Mouse (Mus musculus) fat pad, adult 2 months (tissue): Measurements from ENCODE around the gene Elmsan1.

Source experiments
- DNase-seq: peaks from one replicate; pipeline ENCODE4 v3.0.0-alpha.2; 2011; ENCODE audit warnings: low read depth, low spot score; ENCODE audit errors: extremely low read depth

Elmsan1 gene

GRCm38 (mm10) chr12:84153414-84153813 lies 65.3 kb downstream of the Elmsan1 start:
- no peak for DNase-seq

GRCm38 (mm10) chr12:84152352-84153190 lies 66.1 kb downstream of the Elmsan1 start:
- DNase-seq = no peak

GRCm38 (mm10) chr12:84151911-84152310 lies 66.8 kb downstream of the Elmsan1 start:
- no peak for DNase-seq

GRCm38 (mm10) chr12:84150976-84151375 lies 67.7 kb downstream of the Elmsan1 start:
- DNase-seq = no peak

GRCm38 (mm10) chr12:84149971-84150370 lies 68.7 kb downstream of the Elmsan1 start:
- no peak for DNase-seq

- no peak for DNase-seq
Measured at GRCm38 (mm10) chr12:84148622-84149012, 70.1 kb downstream of the Elmsan1 start.

GRCm38 (mm10) chr12:84147954-84148621 lies 70.6 kb downstream of the Elmsan1 start, which contains the start of gene Pnma1:
Gene Pnma1, minus strand, starts transcription at chr12:84148489.
- no peak for DNase-seq

GRCm38 (mm10) chr12:84142281-84143050 lies 76.2 kb downstream of the Elmsan1 start:
- no peak for DNase-seq

GRCm38 (mm10) chr12:84141271-84141670 lies 77.4 kb downstream of the Elmsan1 start:
- no peak for DNase-seq

- no peak for DNase-seq
Measured at GRCm38 (mm10) chr12:84140135-84140534, 78.5 kb downstream of the Elmsan1 start.

- no peak for DNase-seq
Measured at GRCm38 (mm10) chr12:84137131-84137530, 81.5 kb downstream of the Elmsan1 start.

GRCm38 (mm10) chr12:84132265-84132664 lies 86.4 kb downstream of the Elmsan1 start:
- no peak for DNase-seq

GRCm38 (mm10) chr12:84129931-84130330 lies 88.8 kb downstream of the Elmsan1 start:
- no peak for DNase-seq

- no peak for DNase-seq
Measured at GRCm38 (mm10) chr12:84128576-84128975, 90.1 kb downstream of the Elmsan1 start.

- no peak for DNase-seq
Measured at GRCm38 (mm10) chr12:84126899-84127298, 91.8 kb downstream of the Elmsan1 start.

GRCm38 (mm10) chr12:84125892-84126291 lies 92.8 kb downstream of the Elmsan1 start:
- DNase-seq = no peak

- no peak for DNase-seq
Measured at GRCm38 (mm10) chr12:84119584-84119983, 99.1 kb downstream of the Elmsan1 start.

GRCm38 (mm10) chr12:84114153-84114994 lies 104.3 kb downstream of the Elmsan1 start, which contains the start of gene Dnal1:
Gene Dnal1, plus strand, starts transcription at chr12:84114366.
- DNase-seq = no peak

- no peak for DNase-seq
Measured at GRCm38 (mm10) chr12:84113676-84114075, 105.0 kb downstream of the Elmsan1 start.

GRCm38 (mm10) chr12:84110814-84111213 lies 107.9 kb downstream of the Elmsan1 start:
- no peak for DNase-seq
